Mouse (Mus musculus): ENCODE results near the gene Usf3. TPM values are rescaled to one million over a fixed set of nuclear protein-coding genes. Genes with fewer than 3 reads are reported as not detected.

Usf3 gene
- polyA plus RNA-seq, 1 experiment from 2014 or later: 2.6 TPM

DNA sequence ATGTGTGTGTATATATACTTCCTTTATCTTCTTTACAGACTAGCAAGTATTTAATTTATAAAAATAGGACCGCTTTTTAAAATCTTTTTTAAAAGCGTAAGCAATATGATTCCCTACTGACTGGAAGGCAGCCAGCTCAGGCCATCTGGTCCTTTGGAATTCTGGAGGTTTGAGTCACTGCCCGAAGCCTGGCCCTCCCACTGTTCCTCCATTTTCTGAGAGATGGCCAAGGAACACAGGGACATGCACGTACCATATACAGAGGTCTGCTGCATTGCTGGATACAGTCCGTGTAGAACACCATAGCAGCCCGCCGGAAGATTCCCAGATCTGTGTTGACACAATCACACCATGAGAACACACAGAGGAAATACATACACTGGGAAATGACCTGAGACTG, 81.7 kb downstream of the Usf3 start:
- H3K27ac ChIP-seq: 0 out of 2 replicates have a peak overlapping the region, but pooled peaks have one; percentile 25
- ATAC-seq (replicated peaks; ENCODE audit: low FRiP score, low read depth): no peak
- H3K4me3 ChIP-seq (replicated peaks; ENCODE audit: low read depth, low read length): no peak overlapping the region
- H3K9ac ChIP-seq (ENCODE audit: low read depth, low read length): no peak overlapping the region
- peak; percentile 78 for DNase-seq (ENCODE audit: low spot score)
- no peaks in the 10 kb centered on the region for H3K27me3 ChIP-seq (ENCODE audit: insufficient read depth, low read length)
- WGBS: 68% methylated on average over 7 of the region's 7 CpGs
- H3K4me1 ChIP-seq (replicated peaks; ENCODE audit: insufficient read depth, low read length): no peaks in the 10 kb centered on the region
- no peaks in the 10 kb centered on the region for H3K36me3 ChIP-seq (ENCODE audit: insufficient read depth, low read length)
- no peaks in the 10 kb centered on the region for H3K9me3 ChIP-seq (replicated peaks; ENCODE audit: low read length)
- H3K4me2 ChIP-seq (ENCODE audit: low read length): no peak overlapping the region
- TF ChIP-seq CTCF (IDR thresholded peaks at IDR 0.05; ENCODE audit: low read depth): no peak

GRCm38 (mm10) chr16:44257476-44257875, 84.4 kb downstream of the Usf3 start:
- 86% methylated on average over 3 of the region's 3 CpGs for WGBS
- TF ChIP-seq CTCF (IDR thresholded peaks at IDR 0.05; ENCODE audit: low read depth): 0 out of 2 replicates have a peak, but pooled peaks have one; percentile 7

GRCm38 (mm10) chr16:44264916-44265315, 91.9 kb downstream of the Usf3 start:
- Histone ChIP-seq H3K36me3 (ENCODE audit: insufficient read depth, low read length) (no peaks in the 10 kb centered on the region), H3K9me3 (replicated peaks; ENCODE audit: low read length) (no peaks in the 10 kb centered on the region), H3K4me1 (replicated peaks; ENCODE audit: insufficient read depth, low read length) (no peaks in the 10 kb centered on the region), H3K4me3 (replicated peaks; ENCODE audit: low read depth, low read length) (no peak overlapping the region), H3K27me3 (ENCODE audit: insufficient read depth, low read length) (no peaks in the 10 kb centered on the region), H3K27ac (no peak overlapping the region), H3K4me2 (ENCODE audit: low read length) (no peak overlapping the region), H3K9ac (ENCODE audit: low read depth, low read length) (no peak overlapping the region)
- no peak for ATAC-seq (replicated peaks; ENCODE audit: low FRiP score, low read depth)
- no peak for TF ChIP-seq CTCF (IDR thresholded peaks at IDR 0.05; ENCODE audit: low read depth)
- 79% methylated on average over 2 of the region's 2 CpGs for WGBS
- no peak for DNase-seq (ENCODE audit: low spot score)

More at GRCm38 (mm10) chr16:44257476-44257875, 84.4 kb downstream of the Usf3 start:
- no peak for ATAC-seq (replicated peaks; ENCODE audit: low FRiP score, low read depth)
- no peak overlapping the region for H3K4me3 ChIP-seq (replicated peaks; ENCODE audit: low read depth, low read length)
- H3K27me3 ChIP-seq (ENCODE audit: insufficient read depth, low read length): no peaks in the 10 kb centered on the region
- H3K27ac ChIP-seq: no peak overlapping the region
- DNase-seq (ENCODE audit: low spot score): no peak
- H3K4me2 ChIP-seq (ENCODE audit: low read length): no peak overlapping the region
- no peaks in the 10 kb centered on the region for H3K9me3 ChIP-seq (replicated peaks; ENCODE audit: low read length)
- H3K36me3 ChIP-seq (ENCODE audit: insufficient read depth, low read length): no peaks in the 10 kb centered on the region
- no peak overlapping the region for H3K9ac ChIP-seq (ENCODE audit: low read depth, low read length)
- no peaks in the 10 kb centered on the region for H3K4me1 ChIP-seq (replicated peaks; ENCODE audit: insufficient read depth, low read length)

DNA sequence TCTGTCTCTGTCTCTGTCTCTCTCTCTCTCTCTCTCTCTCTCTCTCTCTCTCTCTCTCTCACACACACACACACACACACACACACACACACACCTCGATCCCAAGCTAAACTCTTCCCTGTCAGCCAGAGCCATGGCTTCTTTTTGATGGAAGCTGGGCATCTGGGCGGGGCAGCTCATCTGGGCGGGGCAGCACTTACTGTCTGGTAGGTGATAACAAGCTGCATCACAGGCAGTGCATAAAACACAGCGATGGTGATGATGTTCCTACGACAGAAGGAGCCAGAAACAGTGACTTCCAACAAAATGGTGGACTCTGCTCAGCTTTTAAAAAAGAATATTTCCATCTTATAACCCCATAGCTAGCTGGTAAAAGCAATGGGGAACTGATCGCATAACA, 92.5 kb downstream of the Usf3 start:
- no peaks in the 10 kb centered on the region for H3K36me3 ChIP-seq (ENCODE audit: insufficient read depth, low read length)
- TF ChIP-seq CTCF (IDR thresholded peaks at IDR 0.05; ENCODE audit: low read depth): no peak
- H3K27ac ChIP-seq: no peak overlapping the region
- no peaks in the 10 kb centered on the region for H3K9me3 ChIP-seq (replicated peaks; ENCODE audit: low read length)
- H3K4me3 ChIP-seq (replicated peaks; ENCODE audit: low read depth, low read length): no peak overlapping the region
- no peaks in the 10 kb centered on the region for H3K4me1 ChIP-seq (replicated peaks; ENCODE audit: insufficient read depth, low read length)
- no peak overlapping the region for H3K4me2 ChIP-seq (ENCODE audit: low read length)
- ATAC-seq (replicated peaks; ENCODE audit: low FRiP score, low read depth) (no peak), DNase-seq (ENCODE audit: low spot score) (no peak)
- H3K27me3 ChIP-seq (ENCODE audit: insufficient read depth, low read length): no peaks in the 10 kb centered on the region
- H3K9ac ChIP-seq (ENCODE audit: low read depth, low read length): no peak overlapping the region
- WGBS: 87% methylated on average over 6 of the region's 6 CpGs

DNA sequence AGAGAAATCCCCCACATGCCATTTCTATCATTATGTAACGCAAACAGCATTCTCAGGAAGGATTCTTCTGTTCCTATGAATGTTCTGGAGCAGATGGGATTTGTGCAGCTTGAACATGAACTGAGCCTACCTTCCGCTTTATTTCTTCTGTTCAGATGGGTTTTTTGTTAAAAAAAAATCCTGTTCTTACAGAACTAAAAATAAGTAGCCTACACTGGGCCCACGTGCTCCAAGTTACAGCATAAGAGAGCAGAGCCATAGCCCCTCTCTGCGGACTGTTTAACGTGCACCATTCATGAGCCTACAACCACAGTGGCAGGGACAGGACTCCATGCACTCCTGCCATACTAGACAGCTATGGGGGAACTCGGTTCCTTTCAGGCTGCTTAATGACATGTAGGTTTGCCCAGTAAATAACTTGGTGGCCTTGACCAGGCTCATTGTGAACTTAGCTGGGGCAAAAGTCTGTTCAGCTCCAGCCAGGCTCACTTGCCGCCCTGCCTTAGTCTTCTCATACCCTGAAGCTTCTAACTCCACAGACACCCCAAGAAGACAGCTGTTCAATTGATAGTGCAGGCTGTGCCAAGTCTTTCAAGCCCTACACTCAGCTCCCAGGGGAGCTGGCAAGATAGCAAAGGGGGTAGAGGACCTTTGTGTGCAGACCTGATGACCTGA, 95.6 kb downstream of the Usf3 start:
- no peak for DNase-seq (ENCODE audit: low spot score)
- no peaks in the 10 kb centered on the region for H3K27me3 ChIP-seq (ENCODE audit: insufficient read depth, low read length)
- no peak for ATAC-seq (replicated peaks; ENCODE audit: low FRiP score, low read depth)
- H3K9ac ChIP-seq (ENCODE audit: low read depth, low read length): no peak overlapping the region
- no peaks in the 10 kb centered on the region for H3K9me3 ChIP-seq (replicated peaks; ENCODE audit: low read length)
- no peak overlapping the region for H3K4me3 ChIP-seq (replicated peaks; ENCODE audit: low read depth, low read length)
- H3K4me1 ChIP-seq (replicated peaks; ENCODE audit: insufficient read depth, low read length): 0 out of 2 replicates have a peak, but pooled peaks cover 5% of the 10 kb centered on the region
- no peak overlapping the region for H3K27ac ChIP-seq
- no peak for TF ChIP-seq CTCF (IDR thresholded peaks at IDR 0.05; ENCODE audit: low read depth)
- H3K4me2 ChIP-seq (ENCODE audit: low read length): no peak overlapping the region
- H3K36me3 ChIP-seq (ENCODE audit: insufficient read depth, low read length): no peaks in the 10 kb centered on the region
- 89% methylated on average over 7 of the region's 7 CpGs for WGBS

GRCm38 (mm10) chr16:44269578-44269977, 96.5 kb downstream of the Usf3 start:
- Histone ChIP-seq H3K27ac (peak overlapping the region; percentile 38; the same call in 1 of the 2 replicates), H3K9me3 (replicated peaks; ENCODE audit: low read length) (no peaks in the 10 kb centered on the region), H3K4me2 (ENCODE audit: low read length) (no peak overlapping the region), H3K9ac (ENCODE audit: low read depth, low read length) (no peak overlapping the region), H3K4me3 (replicated peaks; ENCODE audit: low read depth, low read length) (no peak overlapping the region), H3K27me3 (ENCODE audit: insufficient read depth, low read length) (no peaks in the 10 kb centered on the region), H3K4me1 (replicated peaks; ENCODE audit: insufficient read depth, low read length) (0 out of 2 replicates have a peak, but pooled peaks cover 5% of the 10 kb centered on the region), H3K36me3 (ENCODE audit: insufficient read depth, low read length) (no peaks in the 10 kb centered on the region)
- TF ChIP-seq CTCF (IDR thresholded peaks at IDR 0.05; ENCODE audit: low read depth): no peak
- peak; percentile 32 for DNase-seq (ENCODE audit: low spot score)
- WGBS: 58% methylated on average over 6 of the region's 6 CpGs
- ATAC-seq (replicated peaks; ENCODE audit: low FRiP score, low read depth): no peak
